Mouse (Mus musculus): ENCODE data around the gene Card9.

The Card9 gene

DNA sequence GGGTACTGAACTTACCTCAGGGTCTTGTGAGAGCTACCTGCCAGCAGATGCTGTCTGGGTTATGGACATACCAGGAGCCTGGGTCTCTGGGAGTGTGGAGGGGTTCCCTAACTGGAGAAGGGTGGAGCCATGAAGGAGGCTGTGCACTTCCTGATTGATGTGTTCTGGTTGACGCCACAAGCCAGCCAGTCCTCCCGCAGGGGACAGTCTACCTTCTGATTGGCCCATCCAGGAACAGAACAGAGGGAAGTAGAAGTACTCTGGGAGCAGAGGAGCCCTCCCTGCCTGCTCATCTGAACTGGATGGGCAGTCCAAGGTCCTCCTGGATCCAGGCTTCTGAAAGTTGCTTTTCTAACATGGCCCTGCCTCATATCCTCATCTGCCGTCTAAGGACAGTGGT lies at the start of gene Card9:
Card9 (minus strand) TSS at position 147 of the 400 bp plus-strand sequence.
- CTCF ChIA-PET, result interaction anchor here (0.7 kb wide), 1 partner anchor 48 kb away, joined by 3 read pairs; no protein-coding TSS in a partner anchor

DNA sequence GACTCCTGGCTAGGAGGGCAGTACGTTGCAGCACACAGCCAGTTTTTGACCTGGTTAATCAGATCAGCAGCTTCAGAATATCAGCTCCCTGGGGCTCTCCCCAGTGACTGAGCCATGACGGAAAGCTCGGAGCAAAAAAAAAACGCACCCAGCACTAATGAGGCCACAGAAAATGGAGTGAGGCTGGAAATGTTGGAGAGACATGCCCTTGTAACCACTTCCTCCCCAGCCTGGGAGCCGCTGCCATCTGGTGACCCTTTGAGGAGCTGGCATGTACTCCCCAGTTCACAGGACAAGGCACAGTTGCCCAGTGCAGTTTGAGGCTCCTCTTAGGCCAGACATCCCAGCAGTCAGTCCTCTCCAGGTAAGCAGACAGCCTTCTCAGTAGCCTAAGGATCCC lies 49.4 kb upstream of the Card9 start:
- CTCF ChIA-PET, result no interaction called here

DNA sequence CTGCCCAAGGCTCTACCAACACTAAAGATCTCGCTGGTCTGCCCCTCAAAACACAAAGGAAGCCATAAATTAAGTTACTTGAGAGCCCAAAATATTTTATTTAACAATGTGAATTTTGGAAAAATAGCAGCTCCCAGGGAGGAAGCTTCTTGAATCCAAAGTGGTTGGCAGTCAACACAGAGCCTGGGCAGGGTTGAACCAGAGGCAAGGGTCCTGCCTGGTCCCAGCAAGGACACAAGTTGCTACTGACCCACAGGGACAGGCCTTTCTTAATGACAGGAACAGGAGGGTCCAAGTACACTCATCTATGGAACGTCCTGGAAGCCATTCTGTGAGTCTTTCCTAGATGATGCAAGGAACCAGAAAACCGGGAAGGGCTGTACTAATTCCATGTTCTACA lies 48.6 kb upstream of the Card9 start:
- CTCF ChIA-PET, result no interaction called here

DNA sequence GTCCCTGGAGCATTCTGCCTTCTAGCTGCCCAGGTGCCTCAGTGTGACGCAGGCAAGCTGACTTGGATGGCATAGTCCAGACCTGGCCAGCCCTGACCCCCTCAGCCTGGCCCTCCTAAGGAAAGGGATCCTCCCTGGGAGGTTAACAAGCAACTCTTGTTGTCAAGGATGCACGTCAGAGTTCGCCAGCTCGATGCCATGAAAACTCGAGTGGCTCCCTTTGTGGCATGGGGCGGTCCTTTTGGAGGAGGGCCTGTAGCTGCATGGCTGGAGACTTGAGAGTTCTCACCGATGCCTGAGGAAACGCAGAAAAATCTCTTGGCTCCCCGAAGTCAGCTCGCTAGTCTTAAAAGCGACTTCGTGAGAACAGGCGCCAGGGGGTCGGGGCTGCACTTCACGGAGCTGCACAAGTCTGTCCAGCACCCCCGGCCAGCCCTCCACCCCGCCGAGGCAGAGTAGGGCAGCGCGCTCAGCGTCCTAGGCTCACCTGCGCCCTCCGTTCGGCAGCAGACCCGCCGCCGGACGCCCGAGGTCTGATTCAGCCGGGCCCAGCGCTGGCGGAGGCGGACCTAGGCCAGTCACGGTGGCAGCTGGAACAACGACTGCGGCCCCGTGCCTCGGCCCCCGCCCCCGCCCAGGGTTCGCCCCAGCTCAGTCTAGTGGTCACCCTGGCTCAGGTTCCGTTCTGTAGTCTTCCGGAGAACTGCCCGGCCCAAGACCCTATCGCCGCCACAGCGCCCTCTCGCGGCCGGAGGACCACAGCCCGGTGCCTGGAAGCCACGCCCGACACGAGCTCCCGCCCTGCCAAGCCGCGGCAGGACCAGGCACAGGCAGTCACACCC lies 48.0 kb upstream of the Card9 start, which contains the start of gene Inpp5e:
Inpp5e (minus strand) TSS at position 689 of the 842 bp plus-strand sequence.
- CTCF ChIA-PET, result interaction anchor here (0.6 kb wide), 1 partner anchor 100 kb away, joined by 5 read pairs; no protein-coding TSS in a partner anchor

DNA sequence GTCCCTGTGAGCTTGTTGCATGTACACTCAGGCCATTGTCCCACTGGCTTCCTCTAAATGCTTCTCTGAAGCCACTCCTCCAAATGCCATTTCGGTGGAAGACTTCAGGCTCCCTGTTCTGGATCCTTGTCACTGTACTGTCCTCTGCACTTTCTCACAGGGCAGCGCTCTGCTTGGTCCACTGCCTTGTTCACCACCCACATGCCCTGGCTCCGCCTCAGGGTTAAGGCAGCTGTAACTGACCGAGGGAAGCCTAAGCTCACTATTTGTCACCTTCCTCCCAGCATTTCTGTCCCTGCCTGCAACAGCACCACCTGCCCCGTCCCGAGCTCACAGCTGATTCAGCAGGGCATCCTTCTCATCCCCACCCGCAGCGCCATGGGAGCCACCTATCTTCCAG lies 42.6 kb upstream of the Card9 start:
- CTCF ChIA-PET, result no interaction called here

DNA sequence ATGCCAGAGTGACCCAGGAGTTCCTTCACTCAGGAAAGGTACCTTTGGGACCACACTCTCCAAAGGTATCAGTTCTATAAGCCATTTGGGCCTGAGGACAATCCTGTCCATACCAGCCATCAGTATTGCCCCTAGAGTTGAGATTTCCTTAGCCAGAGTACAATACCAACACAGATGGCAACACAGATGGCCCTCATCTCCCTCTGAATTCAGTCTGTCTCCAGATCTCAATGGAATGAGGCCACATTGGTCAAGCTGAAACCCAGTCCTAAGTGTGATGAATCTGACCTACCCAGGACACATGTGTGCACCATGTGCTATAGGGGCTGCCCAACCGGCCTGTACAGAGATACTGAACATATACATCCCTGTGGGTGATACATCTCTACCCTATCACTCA lies 41.5 kb upstream of the Card9 start:
- CTCF ChIA-PET, result interaction anchor here (0.6 kb wide), 1 partner anchor 309 kb away, joined by 8 read pairs; no protein-coding TSS in a partner anchor

DNA sequence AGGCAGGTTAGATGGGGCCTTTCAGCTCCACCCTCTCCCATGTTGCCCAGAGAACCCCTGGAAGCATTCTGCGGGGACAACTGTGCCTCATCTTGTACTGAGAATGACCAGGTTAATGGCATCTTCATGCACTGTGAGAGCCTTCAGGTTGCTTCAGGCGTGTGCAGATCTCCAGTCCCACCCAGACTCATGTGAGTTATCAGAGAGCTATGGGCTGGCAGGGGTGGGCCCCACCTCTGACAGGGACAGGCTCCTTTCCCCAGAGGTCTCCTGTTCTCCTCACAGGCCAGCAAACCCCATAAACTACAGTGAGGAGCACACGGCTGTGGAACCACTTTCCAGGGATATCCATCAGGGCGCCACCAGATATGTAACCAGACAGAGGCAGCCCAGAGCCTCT lies 40.3 kb upstream of the Card9 start:
- CTCF ChIA-PET, result no interaction called here

DNA sequence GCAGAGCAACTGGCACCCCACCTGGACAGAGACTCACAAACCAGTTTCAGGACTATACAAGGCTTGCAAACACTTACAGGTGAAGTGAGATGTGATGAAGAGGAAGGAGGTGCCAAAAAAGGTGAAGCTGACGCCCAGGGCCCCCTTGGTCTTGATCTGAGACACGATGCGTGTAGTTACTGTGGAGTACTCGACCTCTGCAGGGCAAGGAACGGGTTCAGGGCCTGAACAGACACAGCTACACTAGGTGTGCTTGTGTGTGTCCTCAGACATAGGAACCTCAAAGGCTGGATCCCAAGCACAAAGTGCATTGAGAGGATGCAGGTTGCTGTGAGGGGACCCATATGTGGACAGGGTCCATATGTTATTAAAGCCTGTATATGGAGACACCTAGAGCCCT lies 39.6 kb upstream of the Card9 start:
- CTCF ChIA-PET, result no interaction called here

DNA sequence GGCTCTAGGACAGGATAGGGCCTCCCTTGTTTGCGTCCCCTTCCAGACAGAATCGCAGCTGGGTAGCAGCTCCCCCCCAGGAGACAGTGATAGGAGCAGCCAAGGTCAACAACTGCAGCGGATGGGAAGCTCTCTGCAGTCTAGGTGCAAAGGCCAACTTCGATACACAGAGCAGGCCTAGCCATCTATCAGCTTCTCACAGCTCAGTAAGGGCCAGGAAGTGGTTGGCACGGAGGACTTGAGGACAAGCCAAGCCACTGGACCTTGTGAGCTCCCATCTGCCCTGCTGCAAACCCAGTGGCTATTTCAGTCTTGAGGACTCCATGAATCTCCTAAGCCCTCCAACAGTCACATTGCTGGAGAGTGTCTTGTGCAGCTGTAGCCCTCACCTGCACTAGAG lies 38.9 kb upstream of the Card9 start:
- CTCF ChIA-PET, result no interaction called here

DNA sequence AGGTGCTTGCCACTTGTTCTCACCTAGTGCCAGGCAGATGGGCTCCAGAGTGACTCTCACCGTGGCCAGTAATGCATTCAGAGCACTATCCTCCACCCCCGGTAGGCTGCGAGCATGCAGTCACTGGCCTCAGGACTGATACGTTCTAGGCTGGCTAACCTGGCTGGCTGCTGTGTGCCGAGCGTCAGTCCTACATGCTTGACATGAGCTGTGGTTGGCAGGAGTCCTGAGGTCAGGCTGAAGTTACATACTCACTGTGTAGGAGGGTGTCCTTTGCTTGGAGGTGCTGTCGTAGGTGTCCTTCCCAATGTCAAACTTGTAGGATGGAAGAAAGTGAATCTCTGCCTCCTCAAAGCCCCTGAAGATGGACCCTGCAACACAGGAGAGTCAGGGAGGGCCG lies 38.3 kb upstream of the Card9 start:
- CTCF ChIA-PET, result no interaction called here

DNA sequence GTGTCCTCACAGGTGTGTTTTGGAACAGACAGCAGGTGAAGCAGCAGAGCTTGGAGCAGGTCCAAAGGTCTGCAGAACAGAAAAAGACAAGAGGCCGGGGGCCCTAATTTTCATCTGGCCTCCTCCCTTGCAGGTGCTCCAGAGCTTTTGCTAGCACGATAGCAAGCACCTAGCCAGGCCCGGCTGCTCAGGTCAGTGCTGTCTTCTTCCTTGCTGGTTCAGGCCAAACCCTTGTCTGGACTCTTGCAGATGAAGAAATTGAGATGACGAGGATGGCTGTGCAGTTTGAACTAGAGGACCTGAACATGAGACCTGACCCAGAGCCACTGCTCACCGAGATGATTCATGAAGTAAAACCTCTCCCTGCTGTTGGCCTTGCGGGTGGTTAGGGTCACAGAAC lies 30.9 kb upstream of the Card9 start:
- CTCF ChIA-PET, result no interaction called here

DNA sequence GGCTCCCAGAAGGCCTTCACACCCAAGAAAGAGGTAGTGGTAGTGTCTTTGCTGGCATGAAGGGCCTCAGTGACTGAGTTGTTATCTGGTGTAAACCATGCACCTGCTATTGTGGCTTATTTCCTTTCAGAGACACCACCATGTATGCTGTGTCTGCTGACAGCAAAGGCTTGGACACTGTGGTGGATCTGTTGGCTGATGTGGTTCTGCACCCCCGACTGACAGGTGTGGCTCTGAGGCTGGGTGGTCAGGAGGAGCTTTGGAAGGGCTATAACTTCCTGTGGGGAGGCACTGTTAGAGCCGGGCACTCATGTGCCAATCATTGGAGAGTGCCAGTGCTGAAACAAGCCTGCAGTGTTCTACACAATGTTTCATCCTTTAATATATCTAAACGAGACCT lies 30.2 kb upstream of the Card9 start:
- CTCF ChIA-PET, result interaction anchor here (1.5 kb wide), 1 partner anchor 10 kb away, joined by 4 read pairs; the partner anchor contains the start of gene Snapc4

DNA sequence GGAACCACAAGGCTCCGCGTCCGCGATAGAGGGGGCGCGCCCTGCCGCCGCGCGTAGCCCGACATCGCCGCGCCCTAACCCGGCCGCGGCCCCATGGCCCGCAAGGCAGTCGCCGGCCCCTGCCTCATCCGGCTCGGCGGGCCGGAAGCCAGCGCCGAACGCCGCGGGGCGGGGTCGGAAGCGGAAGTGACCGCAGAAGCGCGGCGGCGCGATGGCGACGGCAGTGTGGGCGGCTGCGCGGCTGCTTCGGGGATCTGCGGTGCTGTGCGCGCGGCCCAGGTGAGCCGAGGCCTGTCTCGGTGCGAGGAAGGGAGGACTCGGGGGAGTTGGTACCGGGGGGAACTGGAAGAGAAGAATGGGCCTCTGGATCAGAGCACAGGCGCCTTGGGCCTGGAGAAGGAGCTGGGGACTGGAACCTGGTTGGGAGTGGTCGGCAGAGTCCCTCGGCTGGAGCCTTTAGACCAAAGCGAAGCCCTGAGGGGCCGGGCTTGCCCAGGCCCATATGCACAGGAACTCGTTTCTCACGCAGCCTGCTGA lies 28.5 kb upstream of the Card9 start, which contains the start of the genes Entr1 and Pmpca:
Entr1 (minus strand) TSS at position 163 of the 537 bp plus-strand sequence.
Pmpca (plus strand) TSS at position 186 of the 537 bp plus-strand sequence.
- CTCF ChIA-PET, result interaction anchor here (0.6 to 1.5 kb wide), 2 partner anchors 9 kb away, joined by 3 to 4 read pairs; partner anchors contain the start of gene Snapc4

DNA sequence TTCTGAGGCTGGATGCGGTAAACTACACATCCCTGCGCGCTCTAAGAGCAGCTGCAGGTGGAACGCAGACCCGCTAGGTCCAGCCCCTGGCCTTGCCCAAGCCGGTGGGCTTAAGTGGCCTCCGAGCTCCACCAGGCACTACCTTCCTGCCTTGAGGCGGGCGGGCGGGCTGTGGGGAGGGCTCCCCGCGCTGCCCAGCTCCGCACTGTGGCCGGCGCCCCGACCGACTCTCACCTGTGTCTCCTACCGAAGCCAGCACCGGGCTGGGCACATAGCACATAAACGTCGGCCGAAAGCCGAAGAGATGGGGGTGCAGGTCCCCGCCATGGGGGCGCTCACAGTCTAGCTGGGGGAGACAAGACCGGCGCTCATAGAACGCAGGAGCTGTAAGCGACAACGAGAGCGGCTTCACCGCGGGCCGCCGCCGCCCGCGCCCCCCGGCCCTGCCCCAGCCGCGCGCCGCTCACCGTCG lies 28.0 kb upstream of the Card9 start:
- CTCF ChIA-PET, result no interaction called here

DNA sequence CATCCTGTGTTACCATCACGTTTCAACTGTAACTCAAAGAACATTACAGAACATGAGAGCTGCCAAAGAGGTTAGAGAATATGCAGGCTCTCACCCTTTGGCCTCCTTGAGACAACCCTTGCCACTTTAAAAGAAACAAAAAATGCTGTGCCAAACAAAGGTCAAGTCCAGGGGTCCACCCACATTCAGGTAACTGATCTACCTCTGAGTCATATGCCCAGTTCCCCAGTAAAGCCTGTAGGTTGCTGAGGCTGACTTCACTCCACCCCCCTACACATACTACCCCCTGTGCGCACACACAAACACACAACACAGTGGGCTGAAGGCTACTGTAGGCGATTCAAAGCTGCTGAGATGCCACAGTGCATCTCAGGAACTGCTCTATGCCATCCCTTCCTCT lies 27.0 kb upstream of the Card9 start:
- CTCF ChIA-PET, result interaction anchor here (0.6 kb wide), 1 partner anchor 19 kb away, joined by 3 read pairs; no protein-coding TSS in a partner anchor

DNA sequence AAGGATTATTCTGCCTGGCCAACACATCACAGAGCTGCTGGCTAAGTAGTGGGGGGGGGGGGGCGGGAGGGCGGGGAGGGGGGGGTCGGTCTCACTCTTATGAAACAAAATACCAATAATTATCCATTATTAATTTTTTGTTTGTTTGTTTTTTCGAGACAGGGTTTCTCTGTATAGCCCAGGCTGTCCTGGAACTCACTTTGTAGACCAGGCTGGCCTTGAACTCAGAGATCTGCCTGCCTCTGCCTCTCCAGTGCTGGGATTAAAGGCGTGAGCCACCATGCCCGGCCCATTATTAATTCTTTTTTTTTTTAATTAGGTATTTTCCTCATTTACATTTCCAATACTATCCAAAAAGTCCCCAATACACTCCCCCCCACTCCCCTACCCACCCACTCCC lies 20.2 kb upstream of the Card9 start:
- CTCF ChIA-PET, result interaction anchor here (1.2 kb wide), 1 partner anchor 9 kb away, joined by 4 read pairs; no protein-coding TSS in a partner anchor

DNA sequence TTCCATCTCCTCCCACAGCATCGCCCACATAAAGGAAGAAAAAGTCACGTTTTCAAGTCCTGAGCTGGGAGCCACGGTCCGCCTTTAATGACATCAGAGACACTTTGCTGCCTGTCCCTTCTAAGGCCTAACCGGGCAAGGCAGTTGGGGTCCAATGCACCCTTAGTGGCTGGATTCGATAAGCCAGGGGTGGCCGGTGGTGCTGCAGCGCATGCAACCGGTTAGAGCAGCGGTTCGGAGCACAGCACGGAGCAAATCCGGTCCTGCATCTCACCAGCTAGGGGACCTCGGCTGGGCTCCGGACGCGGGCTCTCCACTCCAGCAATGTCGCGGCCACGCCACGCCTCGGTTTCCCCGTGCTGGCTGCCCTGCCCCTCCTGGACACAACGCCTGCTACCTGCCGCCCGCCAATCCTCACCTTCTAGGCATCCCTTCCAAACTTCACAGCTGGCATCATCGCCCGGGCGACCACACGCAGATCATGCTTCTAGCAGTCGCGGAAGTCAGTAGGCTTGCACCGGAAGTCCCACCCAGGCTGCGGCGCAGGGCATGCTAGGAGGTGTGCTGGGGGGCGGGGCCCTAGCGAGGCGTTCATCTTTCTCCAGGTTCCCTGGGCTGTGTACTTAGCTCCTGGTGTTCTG lies 19.5 kb upstream of the Card9 start, which contains the start of gene Snapc4:
Snapc4 (minus strand) TSS at position 523 of the 641 bp plus-strand sequence.
- CTCF ChIA-PET, result interaction anchor here (1.2 kb wide), 1 partner anchor 10 kb away, joined by 4 read pairs; no protein-coding TSS in a partner anchor

DNA sequence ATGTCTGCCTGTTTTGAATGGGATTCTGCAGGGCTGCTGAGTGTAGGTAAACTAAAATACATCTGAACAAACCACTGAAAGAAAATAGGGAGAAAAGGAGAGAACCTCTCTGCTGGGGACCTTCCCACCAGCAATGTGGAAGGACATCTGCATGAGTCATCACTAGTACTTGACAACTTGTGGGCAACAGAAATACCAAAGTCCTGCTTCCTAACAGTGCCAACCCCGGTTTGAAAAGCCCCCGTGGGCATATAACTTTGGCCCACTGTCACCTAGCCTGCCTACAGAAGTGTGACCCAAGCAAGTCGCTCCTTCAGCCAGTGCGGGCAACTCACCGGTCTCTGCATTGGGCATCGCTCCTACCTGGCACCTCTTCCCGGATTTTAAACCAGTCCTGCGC lies 11.7 kb upstream of the Card9 start:
- CTCF ChIA-PET, result no interaction called here

DNA sequence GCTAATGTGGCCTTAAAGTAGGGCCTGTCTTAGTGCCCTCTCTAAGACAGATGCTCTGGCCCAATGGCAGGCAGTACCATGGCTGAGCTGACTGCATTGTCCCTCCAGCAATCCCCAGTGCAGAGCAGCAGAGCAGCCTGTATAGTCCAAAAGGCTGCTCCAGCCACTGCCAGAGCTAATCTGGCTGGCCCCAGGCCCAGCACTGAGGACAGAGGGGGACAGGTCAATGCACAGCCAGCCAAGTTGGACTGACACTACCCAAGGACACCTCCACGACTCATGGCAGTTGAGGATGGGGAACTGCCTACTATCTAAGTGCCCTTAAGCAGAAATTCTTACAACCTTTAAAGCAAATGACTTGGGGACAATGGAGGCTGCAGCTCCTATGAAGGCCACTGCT lies 7.9 kb upstream of the Card9 start:
- CTCF ChIA-PET, result no interaction called here

DNA sequence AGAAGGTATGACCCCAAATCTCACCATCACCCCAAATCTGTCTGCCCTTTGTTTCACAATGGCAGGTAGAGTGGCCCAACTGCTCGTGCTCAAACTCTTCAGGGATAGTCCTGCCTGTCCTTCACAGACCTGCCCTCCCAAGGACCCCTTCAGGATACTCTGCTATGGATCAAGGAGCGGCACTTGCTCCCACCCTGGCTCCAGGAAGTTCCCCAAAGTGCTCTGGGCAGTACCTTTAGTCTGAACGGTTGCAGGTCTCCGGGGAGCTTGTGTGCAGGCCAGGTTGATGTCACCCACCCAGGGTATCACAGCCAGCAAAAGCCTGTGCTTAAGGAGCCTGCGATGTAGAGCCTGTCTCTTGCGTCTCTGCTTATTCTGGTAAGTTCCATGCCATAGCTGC lies 7.2 kb upstream of the Card9 start:
- CTCF ChIA-PET, result no interaction called here

DNA sequence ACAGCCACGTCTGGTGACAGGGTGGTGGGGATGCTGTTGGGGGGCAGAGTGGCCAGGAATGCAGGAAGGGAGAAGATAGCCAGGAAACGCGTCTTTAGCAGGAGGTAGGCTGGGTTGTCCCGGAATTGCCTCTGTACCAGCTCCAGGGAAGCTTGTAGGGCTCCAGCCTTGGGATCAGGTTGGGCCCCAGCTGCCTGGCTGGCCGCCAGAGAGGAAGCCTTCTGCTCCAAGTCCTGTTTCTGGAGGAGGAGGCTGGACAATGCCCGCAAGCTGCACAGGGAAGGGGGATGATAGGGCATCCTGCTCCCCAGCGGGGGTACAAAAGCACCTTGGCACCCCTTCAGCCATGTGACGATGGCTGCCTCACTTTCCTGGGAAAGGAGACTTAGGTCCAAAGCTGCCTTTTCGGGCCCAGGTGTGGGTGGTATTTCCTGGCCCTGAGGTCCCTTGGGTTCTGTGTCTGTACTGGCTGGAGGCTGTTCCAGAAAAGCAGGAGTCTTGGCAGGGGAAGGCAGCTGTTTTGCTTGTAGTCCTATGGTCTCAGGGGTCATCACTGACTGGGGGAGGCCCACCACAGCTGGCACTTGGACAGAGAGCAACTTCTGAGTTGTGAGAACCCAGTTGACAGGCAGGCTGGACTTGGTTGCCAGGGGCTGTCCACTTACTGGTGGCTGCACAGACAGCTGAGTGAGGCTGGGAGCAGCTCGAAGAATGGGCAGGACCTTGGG lies 4.2 kb upstream of the Card9 start:
- CTCF ChIA-PET, result interaction anchor here (0.6 kb wide), 2 partner anchors 9 to 67 kb away, joined by 3 to 4 read pairs; no protein-coding TSS in a partner anchor

Data from spleen, embryonic (tissue).